Mouse (Mus musculus): ENCODE data around the gene Olfr56.
"Not testable (repeated sequence)": the region's sequence is repeated elsewhere in the genome, so short reads cannot be mapped to it uniquely, and the experiment has no call there.

The Olfr56 gene

GRCm38 (mm10) chr11:49051894-49052293, 73.2 kb downstream of the Olfr56 start:
- DNase-seq (ENCODE audit: low spot score in 2 of 2): not testable (repeated sequence)

- DNase-seq (ENCODE audit: low spot score in 2 of 2): not testable (repeated sequence)
Observed at GRCm38 (mm10) chr11:49060061-49060460, 81.4 kb downstream of the Olfr56 start.

- not testable (repeated sequence) for DNase-seq (ENCODE audit: low spot score in 2 of 2)
Observed at GRCm38 (mm10) chr11:49061865-49062264, 83.2 kb downstream of the Olfr56 start.

- DNase-seq (ENCODE audit: low spot score in 2 of 2): not testable (repeated sequence)
Observed at GRCm38 (mm10) chr11:49063713-49064469, 85.2 kb downstream of the Olfr56 start, which contains the start of gene Tgtp2. TSS of gene Tgtp2 (minus strand) at chr11:49064206.

- DNase-seq (ENCODE audit: low spot score in 2 of 2): no peak
Observed at GRCm38 (mm10) chr11:49068358-49068757, 89.7 kb downstream of the Olfr56 start.

GRCm38 (mm10) chr11:49076001-49076757, 97.5 kb downstream of the Olfr56 start, which contains the start of gene Ifi47:
TSS of gene Ifi47 (plus strand) at chr11:49076587.
- DNase-seq (ENCODE audit: low spot score in 2 of 2): not testable (repeated sequence)

GRCm38 (mm10) chr11:49077012-49077411, 98.3 kb downstream of the Olfr56 start:
- no peak for DNase-seq (ENCODE audit: low spot score in 2 of 2)

GRCm38 (mm10) chr11:49078719-49079118, 100.0 kb downstream of the Olfr56 start:
- DNase-seq (ENCODE audit: low spot score in 2 of 2): no peak

- no peak for DNase-seq (ENCODE audit: low spot score in 2 of 2)
Observed at GRCm38 (mm10) chr11:49080636-49081035, 101.9 kb downstream of the Olfr56 start.

- no peak for DNase-seq (ENCODE audit: low spot score in 2 of 2)
Observed at GRCm38 (mm10) chr11:49081356-49081755, 102.7 kb downstream of the Olfr56 start.

- DNase-seq (ENCODE audit: low spot score in 2 of 2): no peak
Observed at GRCm38 (mm10) chr11:49081886-49082285, 103.2 kb downstream of the Olfr56 start.

GRCm38 (mm10) chr11:49083146-49083545, 104.5 kb downstream of the Olfr56 start:
- DNase-seq (ENCODE audit: low spot score in 2 of 2): no peak

- no peak for DNase-seq (ENCODE audit: low spot score in 2 of 2)
Observed at GRCm38 (mm10) chr11:49083808-49084207, 105.1 kb downstream of the Olfr56 start.

- no peak for DNase-seq (ENCODE audit: low spot score in 2 of 2)
Observed at GRCm38 (mm10) chr11:49084385-49084784, 105.7 kb downstream of the Olfr56 start.

GRCm38 (mm10) chr11:49084875-49085274, 106.2 kb downstream of the Olfr56 start:
- no peak for DNase-seq (ENCODE audit: low spot score in 2 of 2)

- no peak for DNase-seq (ENCODE audit: low spot score in 2 of 2)
Observed at GRCm38 (mm10) chr11:49086858-49087361, 108.2 kb downstream of the Olfr56 start.

GRCm38 (mm10) chr11:49087830-49088616, 109.3 kb downstream of the Olfr56 start:
- peak; percentile 47 to 60 for DNase-seq (ENCODE audit: low spot score in 2 of 2)

- no peak for DNase-seq (ENCODE audit: low spot score in 2 of 2)
Observed at GRCm38 (mm10) chr11:49088990-49089652, 110.4 kb downstream of the Olfr56 start.

GRCm38 (mm10) chr11:49089735-49090507, 111.2 kb downstream of the Olfr56 start:
- no peak for DNase-seq (ENCODE audit: low spot score in 2 of 2)

GRCm38 (mm10) chr11:49090551-49090950, 111.9 kb downstream of the Olfr56 start:
- DNase-seq (ENCODE audit: low spot score in 2 of 2): no peak
